Mouse (Mus musculus): Measurements from ENCODE around the gene Pkd2l1.
A peak's percentile ranks its signal among the peaks of the same experiment; 100 is the strongest.

Gene Pkd2l1

GRCm38 (mm10) chr19:44106831-44107660, 85.2 kb downstream of the Pkd2l1 start, which contains the start of gene Chuk:
TSS of gene Chuk (minus strand) at chr19:44107480.
- DNase-seq (ENCODE audit: low read depth, low spot score), result peak; percentile 94
- H3K27me3 ChIP-seq (ENCODE audit: control insufficient read depth, insufficient read depth, low read length, poor library complexity, severe bottlenecking), result no peaks in the 10 kb centered on the region
- H3K36me3 ChIP-seq (ENCODE audit: control insufficient read depth, insufficient read depth, low read length, poor library complexity, severe bottlenecking), result peaks cover 4% of the 10 kb centered on the region

- H3K36me3 ChIP-seq (ENCODE audit: control insufficient read depth, insufficient read depth, low read length, poor library complexity, severe bottlenecking), result peaks cover 4% of the 10 kb centered on the region
- no peaks in the 10 kb centered on the region for H3K27me3 ChIP-seq (ENCODE audit: control insufficient read depth, insufficient read depth, low read length, poor library complexity, severe bottlenecking)
- DNase-seq (ENCODE audit: low read depth, low spot score), result no peak
These were observed 87.8 kb downstream of the Pkd2l1 start for GRCm38 (mm10) chr19:44104393-44104792.

DNA sequence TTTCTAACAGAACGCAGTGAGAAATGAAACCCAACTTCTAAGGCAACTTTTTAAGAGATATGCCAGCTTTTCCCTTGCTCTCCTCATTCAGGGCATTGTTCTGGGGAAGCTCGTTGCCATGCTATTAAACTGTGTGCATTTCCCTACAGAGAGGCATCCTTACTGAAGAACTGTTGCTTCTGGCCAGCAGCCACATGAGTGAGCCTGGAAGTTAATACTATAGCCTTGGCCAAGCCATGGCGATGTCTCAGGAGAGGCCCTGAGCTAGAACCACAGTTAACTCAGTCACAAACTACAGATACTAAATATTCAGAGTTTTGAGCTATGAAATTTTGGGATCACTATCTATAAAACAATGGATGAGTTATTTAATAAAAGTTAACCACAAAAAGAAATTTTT, 89.2 kb downstream of the Pkd2l1 start:
- Histone ChIP-seq H3K27me3 (ENCODE audit: control insufficient read depth, insufficient read depth, low read length, poor library complexity, severe bottlenecking) (no peaks in the 10 kb centered on the region), H3K36me3 (ENCODE audit: control insufficient read depth, insufficient read depth, low read length, poor library complexity, severe bottlenecking) (peaks cover 4% of the 10 kb centered on the region)
- DNase-seq (ENCODE audit: low read depth, low spot score), result no peak

- no peaks in the 10 kb centered on the region for H3K27me3 ChIP-seq (ENCODE audit: control insufficient read depth, insufficient read depth, low read length, poor library complexity, severe bottlenecking)
- H3K36me3 ChIP-seq (ENCODE audit: control insufficient read depth, insufficient read depth, low read length, poor library complexity, severe bottlenecking), result peaks cover 14% of the 10 kb centered on the region
- DNase-seq (ENCODE audit: low read depth, low spot score), result no peak
These were observed 91.4 kb downstream of the Pkd2l1 start for GRCm38 (mm10) chr19:44100840-44101239.

Data from splenic B cell, adult 2 months (primary cell).